Mouse (Mus musculus) adrenal gland, postnatal 25 days (tissue): ENCODE measurements around the gene Slc37a3. TPM values are rescaled to one million over a fixed set of nuclear protein-coding genes. Genes with fewer than 3 reads are reported as not detected.
"Not testable (repeated sequence)": the region's sequence is repeated elsewhere in the genome, so short reads cannot be mapped to it uniquely, and the experiment has no call there.

Experiments used
- DNase-seq: peaks from one replicate; pipeline ENCODE4 v3.0.0; 2021; ENCODE audit warnings: mixed read lengths
- total RNA-seq: library from RNA; stranded (reverse); gene quantifications from 2 replicates; pipeline ENCODE4 v1.2.3, GENCODE M21; 2021

Gene Slc37a3
- total RNA-seq, 1 experiment from 2014 or later = 40.6 TPM

DNA sequence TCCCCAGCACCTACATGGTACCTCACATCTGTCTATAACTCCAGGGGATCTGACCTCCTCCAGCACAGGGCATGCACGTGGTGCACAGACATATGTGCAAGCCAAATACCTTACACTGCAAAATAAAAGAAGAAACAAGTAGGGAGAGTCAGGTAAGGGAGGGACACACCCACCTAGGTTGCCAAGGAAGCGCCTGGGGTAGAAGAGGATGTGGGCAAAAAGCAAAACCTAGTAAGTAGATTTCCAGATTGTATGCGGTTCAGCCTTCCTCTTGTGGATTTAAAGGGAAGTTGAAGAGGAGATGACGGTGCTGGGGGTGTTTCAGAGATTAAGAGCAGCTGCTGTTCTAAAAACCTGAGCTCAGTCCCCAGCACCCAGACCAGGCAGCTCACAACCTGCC, 1.7 kb upstream of the Slc37a3 start:
- no peak for DNase-seq

DNA sequence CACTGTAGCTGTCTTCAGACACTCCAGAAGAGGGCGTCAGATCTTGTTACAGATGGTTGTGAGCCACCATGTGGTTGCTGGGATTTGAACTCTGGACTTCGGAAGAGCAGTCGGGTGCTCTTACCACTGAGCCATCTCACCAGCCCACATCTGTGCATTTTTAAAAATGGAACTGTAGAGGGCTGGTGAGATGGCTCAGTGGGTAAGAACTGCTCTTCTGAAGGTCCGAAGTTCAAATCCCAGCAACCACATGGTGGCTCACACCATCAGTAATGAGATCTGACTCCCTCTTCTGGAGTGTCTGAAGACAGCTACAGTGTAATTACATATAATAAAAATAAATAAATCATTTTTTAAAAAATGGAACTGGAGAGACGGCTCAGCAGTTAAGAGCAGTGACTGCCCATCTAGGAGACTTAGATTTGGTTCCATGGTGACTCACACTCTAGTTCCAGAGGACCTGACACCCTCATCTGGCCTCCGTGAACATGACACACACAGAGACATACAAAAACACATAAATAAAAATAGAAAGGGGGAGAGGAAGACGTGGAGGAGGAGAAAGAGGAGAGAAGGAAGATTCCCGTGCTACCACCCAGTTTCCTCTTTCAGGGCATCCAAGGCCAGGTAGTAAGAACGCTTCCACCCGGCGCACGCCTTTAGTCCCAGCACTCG, 823 bp upstream of the Slc37a3 start:
- not testable (repeated sequence) for DNase-seq

DNA sequence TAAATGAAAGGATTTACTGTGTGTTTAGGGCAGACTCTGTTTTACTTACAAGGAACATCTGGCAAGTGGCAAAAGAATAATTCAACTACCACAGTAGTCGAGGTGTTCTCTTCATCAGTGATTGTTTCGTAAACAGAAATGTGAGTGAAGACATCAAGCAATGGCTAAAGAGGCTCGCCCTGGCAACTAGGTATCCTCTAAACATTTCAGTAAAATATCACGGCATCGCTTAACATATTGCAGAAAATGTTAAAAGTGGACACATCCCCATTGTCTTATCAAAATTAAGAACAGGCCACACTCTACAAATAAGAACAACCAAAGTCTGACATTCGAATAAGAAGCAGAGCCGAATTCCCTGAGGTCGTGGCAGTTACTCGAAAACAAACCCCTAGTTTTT, 700 bp downstream of the Slc37a3 start:
- DNase-seq = no peak

DNA sequence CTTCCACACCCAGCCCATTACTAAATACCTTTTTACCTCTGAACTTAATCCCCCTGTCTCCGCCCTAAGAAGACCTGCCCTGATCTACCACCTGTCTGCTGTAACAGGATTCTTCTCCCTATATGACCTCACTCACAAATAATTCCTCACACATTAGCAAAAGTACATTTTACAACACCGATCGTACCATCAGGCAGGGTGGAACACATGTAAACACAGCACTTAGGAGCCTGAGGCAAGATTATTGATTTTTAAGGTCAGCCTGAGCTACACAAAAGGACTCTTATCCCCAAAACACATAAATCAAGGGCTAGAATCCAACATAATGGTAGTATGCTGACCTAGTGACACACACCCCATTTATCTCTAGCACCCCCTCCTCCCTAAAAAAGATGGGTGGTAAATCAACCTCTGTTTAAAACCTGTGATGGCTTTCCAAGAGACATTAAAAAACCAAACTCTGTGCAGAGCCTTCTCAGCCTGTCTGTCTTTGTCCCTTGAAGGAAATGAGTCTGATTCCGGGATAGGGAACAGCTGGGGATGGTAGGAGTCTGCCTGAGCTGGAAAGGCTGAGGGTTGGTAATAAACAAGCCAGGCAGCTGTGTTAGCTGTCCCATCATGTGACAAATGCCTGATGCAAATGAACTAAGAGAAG, 4.0 kb downstream of the Slc37a3 start:
- no peak for DNase-seq

DNA sequence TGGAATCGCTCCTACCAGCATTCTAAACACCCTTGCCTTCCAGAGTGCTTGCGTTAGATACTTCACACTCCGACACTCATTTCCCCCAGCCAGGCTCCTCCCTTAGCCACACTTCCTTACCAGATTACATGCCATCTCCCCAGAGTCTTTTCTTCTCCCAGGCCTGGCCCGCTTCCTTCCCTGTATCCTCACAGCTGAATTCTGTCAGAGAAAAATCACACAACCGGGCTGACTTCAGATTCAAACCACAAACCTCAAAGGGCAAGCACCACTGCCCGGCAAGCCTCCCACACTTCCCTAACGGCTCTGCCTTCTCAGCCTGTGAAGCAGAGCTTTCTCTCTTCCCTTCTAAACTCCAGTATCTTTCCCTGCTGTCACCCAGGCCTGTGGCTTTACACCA, 4.7 kb downstream of the Slc37a3 start:
- DNase-seq = no peak

DNA sequence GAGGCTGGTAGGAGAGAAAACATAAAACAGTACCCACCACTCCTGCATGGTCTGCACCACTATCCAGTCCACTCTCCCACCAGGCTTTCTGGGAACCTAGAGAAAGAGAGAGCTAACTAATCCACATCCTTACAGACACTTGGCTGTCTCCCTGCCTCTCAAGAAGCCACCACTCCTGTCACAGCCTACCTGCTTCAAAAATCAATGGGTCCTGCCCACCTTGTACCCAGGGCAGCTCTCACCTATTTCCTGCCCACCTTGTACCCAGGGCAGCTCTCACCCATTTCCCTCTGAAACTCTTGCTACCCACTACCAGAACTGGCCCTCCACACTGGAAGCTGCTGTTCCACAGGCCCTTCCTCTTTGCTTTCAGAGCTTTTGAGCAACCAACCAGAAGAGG, 5.4 kb downstream of the Slc37a3 start:
- no peak for DNase-seq

DNA sequence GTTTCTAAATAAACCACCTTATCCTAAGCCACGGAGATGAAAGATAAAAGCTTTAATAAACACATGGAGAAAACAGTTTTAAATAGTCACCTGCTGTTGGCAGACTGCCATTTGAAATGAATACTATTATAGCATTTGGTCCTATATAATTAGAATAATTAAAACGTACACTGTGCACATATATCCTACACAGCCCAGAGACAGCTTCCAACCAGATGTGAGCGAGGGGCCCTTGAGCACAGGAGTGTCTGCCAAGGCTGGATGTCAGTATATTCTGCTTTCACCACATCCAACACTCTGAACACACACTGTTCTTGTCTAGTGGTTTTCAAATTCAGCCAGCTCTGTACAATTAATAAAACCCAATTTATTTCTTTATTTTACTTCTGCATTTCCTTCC, 7.8 kb downstream of the Slc37a3 start:
- DNase-seq = no peak

DNA sequence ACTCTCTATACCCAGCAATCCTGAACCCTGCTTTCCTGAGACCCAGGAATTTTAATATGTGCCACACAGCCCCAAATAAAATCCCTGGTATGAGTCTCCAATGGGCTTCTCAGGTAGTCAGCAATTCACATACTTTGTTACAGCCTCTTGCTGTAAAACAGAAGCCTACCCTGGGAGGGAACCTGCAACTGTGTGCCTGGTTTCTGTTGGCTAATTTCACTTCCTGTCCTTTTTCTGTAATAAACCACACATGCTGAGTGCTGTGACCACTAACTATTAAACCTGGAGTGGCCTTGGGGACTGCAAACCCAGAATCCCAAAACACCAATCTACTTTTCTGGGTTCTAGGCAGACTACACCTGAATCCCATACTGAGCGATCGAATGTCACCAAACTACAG, 14.8 kb downstream of the Slc37a3 start:
- no peak for DNase-seq

DNA sequence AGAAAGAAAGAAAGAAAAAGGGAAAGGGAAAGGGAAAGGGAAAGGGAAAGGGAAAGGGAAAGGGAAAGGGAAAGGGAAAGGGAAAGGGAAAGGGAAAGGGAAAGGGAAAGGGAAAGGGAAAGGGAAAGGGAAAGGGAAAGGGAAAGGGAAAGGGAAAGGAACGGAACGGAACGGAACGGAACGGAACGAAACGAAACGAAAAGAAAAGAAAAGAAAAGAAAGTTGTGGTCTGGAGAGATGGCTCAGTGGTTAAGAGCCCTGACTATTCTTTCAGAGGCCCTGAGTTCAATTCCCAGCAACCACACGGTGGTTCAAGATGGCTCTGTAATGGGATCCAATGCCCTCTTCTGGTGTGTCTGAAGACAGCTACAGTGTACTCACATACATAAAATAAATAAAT, 18.3 kb downstream of the Slc37a3 start:
- not testable (repeated sequence) for DNase-seq

DNA sequence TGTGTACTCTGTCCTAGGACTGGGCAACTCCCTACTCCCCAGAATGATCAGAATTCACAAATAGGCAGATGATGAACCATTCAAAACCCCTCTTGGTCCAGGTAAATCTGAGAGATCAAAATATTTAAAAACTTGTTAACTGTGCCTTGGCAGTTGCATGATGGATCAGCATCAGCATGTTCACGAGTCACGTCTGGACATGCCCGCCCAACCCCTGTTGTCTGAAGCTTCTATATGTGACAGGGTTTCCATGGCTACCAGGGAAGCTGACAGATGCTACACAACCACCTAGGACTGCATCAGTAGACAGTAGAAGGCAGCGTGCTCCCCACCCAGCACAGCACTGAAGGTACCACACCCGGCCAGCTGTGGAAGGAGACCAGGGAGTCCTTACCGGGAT, 28.5 kb downstream of the Slc37a3 start:
- no peak for DNase-seq

DNA sequence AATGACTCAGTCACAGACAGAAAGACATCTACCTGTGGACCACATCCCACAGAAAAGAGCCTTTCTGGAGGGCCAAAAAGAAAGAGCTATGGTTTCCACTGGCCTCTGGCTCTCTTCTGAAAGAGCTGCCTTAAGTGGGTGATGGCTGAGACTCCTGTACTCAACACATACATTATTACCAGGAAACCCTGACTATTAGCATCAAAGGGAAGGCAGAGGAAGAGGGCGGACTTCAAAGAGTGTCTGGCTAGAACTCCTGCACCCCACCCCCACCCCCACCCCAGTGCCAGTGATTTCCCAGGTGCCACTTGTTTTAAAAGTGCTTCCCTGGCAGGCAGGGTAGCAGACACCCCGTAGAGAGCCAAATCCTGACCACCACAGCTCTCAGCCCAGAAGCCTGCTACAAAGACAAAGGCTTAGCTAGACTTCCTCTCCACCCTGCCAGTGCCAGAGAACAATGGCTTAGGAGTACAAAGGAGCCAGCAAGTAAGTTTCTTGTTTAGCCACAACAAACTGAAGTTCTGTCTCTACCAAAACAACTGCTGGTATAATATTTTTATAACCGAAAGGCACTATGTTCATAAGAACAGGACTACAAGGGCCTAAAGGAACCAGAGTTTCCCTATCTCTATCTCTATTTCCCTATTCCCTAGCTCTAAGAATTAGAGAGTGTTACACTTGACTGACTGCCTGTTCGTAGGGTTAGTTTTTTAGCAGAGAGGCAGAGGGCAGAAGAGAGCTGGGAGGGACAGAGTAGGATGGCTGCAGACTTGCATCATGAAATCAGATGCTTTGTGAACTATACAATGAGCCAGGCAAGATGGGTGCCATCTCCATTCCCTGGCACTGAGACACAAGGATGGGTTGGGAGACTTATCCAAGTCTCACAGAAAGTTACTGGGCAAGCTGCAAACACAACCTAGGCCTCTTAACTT, 29.3 kb downstream of the Slc37a3 start:
- DNase-seq = no peak

DNA sequence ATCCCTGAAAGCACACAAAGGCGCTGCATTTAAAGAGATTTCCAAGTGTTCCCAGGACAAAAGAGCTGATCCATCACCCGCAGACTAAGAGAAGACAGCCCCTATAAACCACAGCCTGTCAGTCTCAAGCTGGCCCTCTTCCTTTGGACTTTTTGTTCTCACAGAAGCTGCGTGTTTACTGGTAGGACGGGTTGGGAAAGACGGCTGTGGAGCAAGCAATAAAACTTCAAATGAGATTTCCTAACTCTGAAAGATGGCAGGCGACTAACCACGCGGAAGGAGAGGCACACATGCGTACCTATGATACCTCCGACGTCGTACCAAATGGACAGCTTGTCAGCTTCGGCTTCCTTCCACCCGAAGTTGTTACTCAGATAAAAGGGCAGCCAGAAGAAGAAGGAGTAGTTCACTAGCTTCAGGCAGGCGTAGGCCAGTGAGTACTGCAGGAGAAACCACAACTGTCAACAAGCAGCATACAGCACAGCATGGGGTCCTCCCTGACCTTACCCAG, 30.4 kb downstream of the Slc37a3 start:
- no peak for DNase-seq

DNA sequence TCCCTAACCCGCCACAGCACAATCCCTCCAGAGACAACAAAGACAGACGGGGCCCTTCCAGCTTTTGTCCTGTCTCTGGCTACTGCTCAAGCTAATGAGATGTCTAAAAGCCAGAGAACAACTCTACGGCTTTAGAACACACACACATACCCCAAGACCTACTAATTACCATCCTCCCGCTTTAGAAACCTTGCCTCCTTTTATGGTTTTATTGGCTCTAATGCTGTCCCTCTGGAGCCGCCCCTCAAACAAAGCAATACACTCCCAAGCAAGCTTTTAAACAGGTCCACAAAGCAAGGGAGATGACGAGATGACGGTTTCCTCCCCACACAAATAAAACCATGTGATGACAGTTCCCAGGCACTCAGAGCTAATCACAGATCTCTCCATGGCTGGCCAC, 32.0 kb downstream of the Slc37a3 start:
- DNase-seq = no peak

DNA sequence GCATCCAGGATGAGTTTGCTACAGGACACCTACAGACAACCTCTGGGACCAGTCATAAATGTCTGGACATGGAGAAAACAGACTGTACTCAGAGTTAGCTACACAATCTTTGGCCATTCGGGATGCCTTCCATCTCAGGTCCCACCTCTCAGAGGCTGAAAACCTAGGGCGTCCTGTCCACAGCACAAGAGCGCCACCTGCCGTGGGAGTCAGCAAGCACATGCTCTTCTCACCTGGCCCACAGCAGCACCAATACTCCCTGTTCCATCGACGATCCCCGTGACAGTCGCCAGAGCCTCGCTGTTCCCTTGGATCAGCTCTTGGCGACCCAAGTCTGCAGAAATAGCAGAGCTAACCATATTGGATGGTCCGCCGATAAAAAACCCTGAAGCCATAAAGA, 33.5 kb downstream of the Slc37a3 start:
- DNase-seq = peak; percentile 87

DNA sequence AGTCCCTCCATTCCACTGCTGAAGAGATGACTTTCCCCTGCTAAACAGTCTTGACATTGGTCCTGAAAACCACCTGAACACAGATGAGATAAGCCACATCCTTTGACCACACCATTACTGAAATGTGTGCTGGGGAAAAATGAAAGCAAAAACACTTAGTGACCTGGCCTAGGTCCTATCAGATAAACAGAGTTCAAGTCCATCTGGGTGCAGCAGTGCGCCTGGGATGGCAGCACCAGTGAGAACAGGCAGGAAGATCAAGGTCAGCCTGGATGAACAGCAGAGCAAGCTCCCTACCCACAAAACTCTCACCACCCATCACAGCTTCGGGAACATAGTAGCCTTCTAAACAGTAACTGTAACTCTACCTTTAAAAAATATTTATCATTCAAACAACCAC, 35.7 kb downstream of the Slc37a3 start:
- peak; percentile 19 for DNase-seq

DNA sequence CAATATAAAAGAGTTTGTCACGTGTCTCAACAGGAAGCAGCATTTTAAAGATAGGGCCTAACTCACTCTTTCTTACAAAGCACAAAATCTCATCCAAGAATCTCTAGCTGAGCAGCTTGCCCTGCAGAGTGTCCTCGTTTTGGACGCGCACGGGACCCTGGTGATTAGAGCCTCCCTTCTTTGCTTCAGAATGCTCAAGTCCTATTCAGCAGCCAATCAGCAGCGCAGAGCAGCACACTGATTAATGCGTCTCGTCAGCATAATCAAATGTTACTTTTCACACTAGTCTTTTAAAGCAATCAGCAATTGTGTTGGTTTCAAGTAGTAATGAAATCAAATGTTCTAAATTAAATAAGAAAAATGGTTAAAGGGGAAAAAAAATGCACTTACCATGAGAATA, 39.1 kb downstream of the Slc37a3 start:
- DNase-seq = no peak

DNA sequence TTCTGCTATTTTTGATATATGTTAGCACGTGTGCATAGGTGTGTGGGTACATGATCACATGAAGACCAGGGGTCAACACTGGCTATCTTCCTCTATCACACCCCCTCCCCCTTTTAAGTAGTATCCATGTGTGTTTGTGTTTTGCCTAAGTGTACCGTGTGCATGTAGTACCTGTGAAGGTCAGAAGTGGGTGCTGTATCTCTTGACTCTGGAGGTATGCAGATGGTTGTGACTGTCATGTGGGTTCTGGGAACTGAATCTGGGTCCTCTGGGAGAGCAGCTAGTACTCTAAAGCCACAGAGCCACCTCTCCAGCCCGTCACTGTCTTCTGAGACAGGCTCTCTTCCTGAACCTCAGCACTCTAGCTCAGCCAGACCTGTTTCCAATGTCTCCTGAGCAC, 42.6 kb downstream of the Slc37a3 start:
- no peak for DNase-seq

DNA sequence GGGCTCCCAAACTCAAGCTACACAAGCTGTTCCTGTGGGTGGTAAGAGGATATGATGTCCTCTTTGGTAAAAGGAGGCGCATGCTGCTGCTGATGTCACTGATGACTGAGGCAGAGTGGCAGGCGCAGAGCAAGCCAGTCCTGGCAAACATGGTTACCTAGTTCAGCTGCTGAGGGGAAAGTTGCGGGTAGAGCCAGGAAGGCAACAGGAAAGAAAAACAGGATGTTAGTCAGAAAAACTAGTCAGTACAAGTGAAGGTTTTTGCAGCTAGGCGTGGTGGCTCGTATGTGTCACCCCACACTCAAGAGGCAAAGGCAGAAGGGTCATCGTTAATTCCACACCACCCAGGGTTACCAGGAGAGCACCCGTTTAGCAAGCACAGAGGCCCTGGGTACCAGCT, 43.3 kb downstream of the Slc37a3 start:
- no peak for DNase-seq

DNA sequence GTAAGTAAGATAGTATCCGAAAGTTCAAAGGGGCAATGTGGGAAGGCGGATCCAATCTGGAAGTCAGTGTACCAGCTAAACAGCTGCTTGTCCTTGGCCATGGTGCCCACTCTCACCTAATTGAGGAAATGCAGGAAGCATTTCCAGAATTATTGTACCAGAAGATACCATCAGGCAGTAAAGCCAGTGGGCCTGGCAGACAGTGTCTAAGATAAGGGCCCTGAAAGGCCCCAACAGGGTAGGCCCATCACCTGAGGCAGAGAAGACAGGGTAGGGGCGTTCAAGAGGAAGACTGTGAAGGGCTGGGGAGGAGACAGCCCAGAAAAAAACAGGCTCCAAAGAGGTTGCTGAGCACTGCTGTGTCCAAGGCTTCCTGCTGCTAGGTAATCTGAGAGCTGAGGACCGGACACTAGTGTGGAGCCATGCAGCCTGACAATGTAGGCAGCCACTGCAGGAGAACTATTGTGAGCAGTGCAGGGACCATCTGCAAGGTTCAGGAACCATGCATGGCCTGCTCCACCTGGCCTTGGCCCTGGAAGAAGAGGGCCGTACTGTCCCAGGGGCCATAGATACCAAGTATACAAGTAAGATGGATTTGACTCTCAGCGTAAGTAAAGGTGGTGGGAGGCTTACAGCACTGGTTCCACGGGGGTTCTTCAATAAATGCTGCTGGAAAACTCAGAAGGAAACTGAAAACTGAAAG, 45.3 kb downstream of the Slc37a3 start:
- no peak for DNase-seq

DNA sequence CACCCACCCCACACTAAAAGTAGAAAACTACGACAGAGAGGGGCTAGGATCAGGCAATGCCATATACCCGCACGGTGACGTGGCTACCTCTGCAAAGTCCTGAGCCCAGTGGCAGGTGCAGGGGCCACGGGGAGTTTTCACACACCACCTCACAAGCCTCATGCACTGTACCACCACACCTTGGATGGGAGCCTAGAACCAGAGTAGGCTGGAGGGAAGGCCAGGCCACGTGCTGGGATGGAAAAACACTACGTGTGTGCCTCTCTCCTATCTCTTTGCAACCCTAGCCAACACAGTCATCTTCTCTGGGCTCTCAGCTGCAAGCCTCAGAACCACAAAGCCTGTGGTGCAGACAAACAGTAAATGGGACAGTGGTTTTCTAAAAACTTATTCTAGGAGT, 46.5 kb downstream of the Slc37a3 start:
- no peak for DNase-seq

DNA sequence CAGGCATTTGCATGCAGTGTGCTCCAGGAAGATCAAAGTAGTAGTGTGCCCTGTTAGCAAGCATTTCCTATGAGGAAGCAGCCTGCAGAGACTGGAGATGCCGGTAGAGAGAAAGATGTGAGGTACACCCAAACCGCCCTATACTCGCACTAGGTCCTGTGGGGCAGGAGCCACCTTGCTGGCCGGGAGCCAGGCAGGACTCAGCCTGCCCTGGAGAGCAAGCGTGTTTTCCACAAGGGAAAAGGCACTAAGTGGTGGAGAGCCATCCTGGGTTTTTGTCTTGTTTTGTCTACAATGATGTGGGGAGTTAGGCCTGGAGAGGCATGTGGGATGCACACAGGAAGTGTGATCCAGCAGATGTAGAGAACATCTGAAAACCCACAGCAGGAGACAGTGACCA, 57.2 kb downstream of the Slc37a3 start:
- no peak for DNase-seq

DNA sequence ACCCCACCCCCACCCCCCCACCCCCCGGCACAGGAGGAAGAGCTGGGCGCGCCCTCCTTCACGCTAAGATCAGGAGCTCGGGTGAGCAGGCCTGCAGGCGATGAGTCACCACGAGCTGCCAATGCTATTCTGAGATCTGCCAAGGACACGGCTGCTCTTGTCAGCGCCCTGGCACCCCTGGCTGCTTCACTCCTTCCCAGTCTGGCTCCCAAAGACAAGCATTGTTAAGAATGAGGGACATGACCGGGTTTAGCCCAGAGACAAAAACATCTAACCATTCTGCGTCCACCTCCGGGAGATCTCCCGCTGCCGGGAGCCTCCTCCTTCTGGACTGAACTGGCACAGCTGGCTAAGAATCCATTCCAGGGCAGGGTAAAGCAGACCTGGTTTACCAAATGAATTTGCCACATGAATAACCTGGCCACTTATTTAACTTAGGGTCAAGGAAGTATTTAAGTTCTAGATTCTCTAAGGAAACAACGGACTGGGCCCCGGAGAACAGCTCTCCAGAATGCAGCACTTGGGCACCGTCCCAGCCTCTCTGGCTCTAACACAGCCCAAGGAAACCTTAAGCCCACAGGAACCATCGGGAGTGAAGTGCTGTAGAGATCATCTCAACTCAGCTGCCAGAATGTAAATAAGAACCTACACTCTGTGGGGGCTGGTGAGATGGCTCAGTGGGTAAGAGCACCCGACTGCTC, 58.3 kb downstream of the Slc37a3 start:
- peak; percentile 82 for DNase-seq
